Mouse (Mus musculus): ENCODE measurements around the gene Myo1e.

- TF ChIP-seq TAL1 (IDR thresholded peaks at IDR 0.05; ENCODE audit: low read length) (no peak), GATA1 (IDR thresholded peaks at IDR 0.05; ENCODE audit: low read length) (no peak)
Observed at GRCm38 (mm10) chr9:70310046-70310445, 102.9 kb downstream of the Myo1e start.
